Mouse (Mus musculus) layer of hippocampus, postnatal 14 days (tissue): ENCODE measurements around the gene Acox1. TPM values are rescaled to one million over a fixed set of nuclear protein-coding genes. Genes with fewer than 3 reads are reported as not detected.

Source experiments
- DNase-seq, 2 experiments: peaks; one replicate each; pipeline ENCODE4 v3.0.0; 2021 to 2022; ENCODE audit warnings: low spot score in 2 of 2, mixed read lengths in 1 of 2
- total RNA-seq, 2 experiments: library from RNA; stranded (reverse); gene quantifications; 2 replicates each; pipeline ENCODE4 v1.2.3; 2021

Gene Acox1
- total RNA-seq, 2 experiments from 2014 or later = 123 to 125 TPM

DNA sequence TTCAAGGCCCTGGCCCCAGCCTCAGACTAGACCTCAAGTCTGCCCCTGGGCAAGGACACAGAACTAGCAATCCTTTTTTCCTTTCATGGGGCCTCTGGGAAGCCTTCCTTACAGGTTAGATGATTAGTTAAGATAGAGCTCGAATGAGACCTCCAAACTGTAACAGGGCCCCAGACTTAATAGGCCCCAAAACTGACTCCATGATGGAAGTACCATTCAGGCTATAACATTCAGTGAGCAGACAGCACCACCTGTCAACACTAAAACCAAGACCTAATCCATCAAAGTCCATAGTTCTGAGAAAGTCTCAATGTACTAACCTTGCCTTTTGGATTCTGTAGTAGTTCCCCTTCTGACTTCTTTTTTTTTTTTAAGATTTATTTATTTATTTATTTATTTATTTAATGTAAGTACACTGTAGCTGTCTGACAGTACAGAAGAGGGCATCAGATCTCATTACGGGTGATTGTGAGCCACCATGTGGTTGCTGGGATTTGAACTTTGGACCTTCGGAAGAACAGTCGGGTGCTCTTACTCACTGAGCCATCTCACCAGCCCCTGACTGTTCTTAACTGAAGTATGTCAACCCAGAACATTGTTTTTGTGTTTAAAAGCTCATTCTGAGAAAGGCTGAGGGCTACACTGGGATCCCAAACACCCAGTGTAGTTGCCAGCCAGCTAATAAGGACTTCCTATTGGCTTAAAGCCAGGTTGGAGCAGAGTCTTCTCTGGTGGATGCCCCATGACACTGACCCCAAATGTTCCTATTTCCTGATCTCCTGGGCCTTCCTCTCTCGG lies 28.6 kb downstream of the Acox1 start:
- DNase-seq = no peak

DNA sequence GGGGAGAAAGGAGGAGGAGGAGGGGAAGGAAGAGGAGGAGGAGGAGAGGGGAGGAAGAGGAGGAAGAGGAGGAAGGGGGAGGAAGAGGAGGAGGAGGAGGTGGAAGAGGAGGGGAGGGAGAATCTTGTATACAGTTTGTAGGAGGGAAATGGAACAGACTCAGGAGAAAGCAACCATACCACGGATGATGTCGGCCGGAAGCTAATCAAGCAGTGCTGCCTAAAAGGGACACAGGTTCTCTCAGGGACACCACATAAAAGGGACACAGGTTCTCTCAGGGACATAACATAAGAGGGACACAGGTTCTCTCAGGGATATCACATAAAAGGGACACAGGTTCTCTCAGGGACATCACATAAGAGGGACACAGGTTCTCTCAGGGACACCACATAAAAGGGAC lies 29.6 kb downstream of the Acox1 start:
- no peak for DNase-seq

DNA sequence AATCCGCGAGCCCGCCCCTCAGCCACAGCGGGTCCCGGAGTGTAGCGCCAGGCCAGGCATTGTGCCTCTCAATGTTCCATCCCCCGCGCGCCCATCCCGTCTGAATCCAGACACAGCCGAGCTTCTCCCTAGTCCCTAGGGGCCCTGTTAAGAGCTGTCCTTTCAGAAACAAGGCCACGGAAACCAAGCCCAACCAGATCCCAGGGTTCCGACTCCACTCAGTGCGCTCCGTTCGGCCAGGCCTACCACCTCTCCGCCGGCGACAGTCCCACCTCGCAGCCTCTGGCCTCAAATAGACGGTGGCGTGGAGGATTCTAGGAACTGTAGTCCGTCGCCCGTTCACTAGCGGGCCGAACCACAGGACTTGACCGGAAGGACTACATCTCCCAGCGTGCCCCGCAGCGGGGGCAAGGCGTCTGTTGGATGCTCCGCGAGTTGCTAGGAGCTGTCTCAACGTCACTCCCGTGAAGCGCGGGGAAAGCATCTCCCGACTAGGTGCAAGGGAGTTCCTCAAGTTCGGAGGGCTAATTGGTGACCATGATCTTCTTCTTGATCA lies 30.9 kb downstream of the Acox1 start, which contains the start of gene Fbf1:
TSS of gene Fbf1 (minus strand) at position 283 of the 556 bp plus-strand sequence.
- peak; percentile 91 to 98 for DNase-seq

DNA sequence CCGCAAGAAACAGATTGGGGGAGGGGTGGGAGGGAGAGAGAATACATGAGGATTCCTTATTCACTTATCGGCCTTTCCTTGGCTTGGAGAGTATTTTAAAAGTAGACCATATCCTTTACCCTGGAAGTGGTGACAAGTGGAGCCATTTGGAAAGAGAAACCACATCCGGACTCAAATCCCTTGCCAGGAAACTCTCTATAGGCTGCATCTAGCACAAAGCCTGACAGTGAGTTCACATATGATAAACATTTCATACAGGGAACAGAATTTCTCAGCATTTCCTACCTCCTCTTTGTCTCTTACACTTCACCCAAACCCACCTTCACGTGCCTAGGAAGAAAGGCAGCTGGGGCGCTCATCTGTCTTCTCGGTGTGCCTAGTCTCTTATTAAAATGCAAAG lies 31.6 kb downstream of the Acox1 start:
- no peak for DNase-seq

DNA sequence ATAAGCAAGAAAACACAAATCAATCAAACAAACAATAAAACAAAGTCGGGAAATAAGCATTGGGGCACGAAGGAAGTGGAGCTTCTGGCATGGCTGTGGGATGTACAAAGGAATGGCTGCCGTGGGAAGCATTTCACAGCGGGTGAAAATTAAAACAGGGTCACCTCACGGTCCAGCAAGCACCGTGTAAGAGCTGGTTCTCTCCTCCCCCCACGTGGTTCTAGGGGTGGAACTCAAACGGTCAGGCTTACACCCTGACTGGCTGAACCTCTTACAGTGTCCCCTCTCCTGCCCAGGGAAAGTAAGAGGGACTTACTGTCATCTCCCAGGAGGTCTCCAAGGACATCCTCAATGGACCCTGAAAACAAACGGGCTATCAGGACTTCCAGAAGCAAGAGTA lies 35.8 kb downstream of the Acox1 start:
- DNase-seq = no peak

DNA sequence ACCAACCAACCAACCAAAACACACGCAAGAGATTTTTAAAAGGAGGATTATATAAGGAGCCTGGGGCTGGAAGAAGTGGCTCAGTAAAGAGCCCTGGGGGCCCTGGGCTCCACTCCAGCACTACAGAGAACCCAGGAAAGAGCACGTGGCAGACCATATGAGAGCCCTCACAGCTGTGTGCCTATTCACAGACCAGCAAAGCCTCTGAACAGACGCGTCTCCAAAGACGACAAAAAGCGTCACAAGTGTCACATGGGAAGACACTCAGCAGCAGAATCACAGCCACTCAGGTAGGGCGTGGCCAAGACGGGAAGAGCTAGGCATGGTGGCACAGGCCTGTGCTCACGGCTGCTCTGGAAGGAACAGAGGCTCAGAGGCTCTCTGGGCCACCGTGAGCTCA lies 36.7 kb downstream of the Acox1 start:
- peak in 1 of 2 experiments; percentile 53 for DNase-seq

DNA sequence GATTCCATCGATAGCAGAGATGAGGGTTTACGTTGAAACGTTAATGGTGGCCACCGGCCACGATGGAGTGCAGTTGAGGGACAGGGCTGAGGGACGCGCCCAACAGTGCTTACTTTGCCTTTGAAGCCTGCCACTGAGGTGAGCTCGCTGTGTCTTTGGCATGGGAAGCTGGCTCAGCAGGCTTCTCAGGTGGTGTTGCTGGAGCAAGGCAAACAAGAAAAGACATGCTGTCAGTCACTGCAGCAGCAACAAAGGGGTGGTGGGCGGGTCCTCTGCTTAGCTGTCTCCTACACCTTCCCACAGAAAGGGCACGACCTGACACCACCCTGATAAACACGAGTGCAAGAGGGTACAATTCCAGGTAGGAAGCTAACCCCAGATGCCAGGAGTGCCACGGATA lies 37.5 kb downstream of the Acox1 start:
- no peak for DNase-seq

DNA sequence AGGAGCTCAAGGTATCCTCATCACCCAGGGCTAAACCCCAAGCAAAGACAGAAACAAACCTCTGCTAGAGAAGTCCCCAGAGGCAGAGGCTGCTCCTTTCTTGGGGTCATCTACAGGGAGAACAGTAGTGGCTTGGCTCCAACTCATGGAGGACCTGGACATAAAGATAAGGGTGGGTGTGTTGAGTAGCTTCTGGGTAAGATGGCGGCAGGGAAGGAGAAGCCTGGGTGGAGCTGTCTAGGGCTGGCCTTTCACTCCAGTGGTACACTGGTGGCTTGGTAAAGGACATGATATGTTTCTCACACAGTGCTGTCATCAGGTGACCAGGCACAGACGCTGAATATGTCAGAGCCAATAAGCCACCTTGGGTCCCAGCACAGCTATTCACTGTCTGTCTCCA lies 47.9 kb downstream of the Acox1 start:
- DNase-seq = no peak

DNA sequence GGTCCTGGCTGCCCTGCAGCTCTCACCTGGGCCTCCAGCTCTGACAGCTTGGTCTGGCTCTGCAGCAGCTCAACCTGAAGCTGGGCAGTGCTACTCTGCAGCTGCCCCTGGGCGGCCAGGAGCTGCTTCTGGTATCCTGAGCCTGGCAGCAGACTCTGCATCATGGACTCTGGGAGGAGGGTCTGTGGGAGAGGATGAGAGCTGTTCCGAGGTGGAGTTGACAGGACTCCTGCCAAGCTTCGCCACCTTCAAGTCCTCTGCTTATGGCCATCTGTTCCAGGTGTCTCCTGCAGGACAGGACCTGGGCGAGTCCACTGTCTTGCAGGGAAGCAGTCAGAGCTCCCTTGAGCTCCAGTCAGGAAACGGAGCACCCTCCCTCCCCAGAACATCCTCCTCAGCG lies 49.5 kb downstream of the Acox1 start:
- DNase-seq = no peak

DNA sequence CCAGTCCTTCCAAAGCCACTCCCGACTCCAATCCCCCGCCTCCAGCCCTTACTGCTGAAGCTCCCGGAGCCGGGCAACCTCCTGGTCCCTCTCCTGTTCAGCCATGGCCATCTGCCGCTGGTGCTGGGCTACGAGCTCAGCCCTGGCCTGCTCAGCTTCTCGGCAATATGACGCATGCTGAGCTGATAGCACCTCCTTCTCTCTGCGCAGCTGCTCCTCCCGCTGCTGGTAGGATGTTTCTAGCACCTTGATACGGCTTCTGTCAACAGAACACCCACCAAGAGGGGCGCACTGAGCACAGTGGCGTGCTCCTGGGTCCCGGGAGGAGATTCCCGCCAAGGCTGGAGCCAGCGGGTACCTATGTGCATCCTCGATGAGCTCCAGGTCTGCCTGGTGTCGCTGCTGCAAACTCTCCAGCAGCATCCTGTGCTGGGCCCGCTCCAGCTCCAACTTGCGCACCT lies 50.1 kb downstream of the Acox1 start:
- no peak for DNase-seq

DNA sequence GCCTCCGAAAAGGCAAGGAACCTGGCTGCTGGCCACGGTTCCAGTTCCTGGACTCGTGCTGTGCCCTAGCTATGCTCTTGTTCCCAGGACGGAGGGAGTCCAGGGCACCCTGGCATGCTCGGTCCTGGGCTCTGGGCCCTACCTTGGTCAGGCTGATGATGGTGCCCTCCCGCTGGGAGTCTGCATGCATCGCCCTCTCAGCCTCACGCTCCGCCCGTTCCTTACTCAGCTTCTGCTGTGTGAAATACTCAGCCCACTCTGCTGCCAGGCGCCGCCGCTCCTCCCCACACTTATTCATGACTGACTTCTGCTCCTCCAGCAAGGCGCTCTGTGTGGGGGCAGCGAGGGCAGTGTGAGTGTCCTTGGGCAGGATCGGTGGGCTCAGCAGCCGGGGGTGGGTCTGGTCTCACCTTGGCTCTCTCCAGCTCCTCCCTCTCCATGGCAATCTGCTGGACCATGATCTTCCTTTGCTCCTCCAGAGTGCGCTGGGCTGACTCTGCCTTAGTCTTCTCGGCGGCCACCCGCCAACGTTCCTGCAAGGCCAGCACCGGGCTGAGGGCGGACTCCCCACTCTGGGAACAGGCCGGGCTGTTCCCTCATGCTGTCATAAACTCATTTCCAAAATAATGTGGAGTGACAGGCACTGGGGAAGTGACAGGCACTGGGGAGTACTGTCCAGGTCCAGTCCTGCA lies 52.4 kb downstream of the Acox1 start:
- peak; percentile 64 to 66 for DNase-seq

DNA sequence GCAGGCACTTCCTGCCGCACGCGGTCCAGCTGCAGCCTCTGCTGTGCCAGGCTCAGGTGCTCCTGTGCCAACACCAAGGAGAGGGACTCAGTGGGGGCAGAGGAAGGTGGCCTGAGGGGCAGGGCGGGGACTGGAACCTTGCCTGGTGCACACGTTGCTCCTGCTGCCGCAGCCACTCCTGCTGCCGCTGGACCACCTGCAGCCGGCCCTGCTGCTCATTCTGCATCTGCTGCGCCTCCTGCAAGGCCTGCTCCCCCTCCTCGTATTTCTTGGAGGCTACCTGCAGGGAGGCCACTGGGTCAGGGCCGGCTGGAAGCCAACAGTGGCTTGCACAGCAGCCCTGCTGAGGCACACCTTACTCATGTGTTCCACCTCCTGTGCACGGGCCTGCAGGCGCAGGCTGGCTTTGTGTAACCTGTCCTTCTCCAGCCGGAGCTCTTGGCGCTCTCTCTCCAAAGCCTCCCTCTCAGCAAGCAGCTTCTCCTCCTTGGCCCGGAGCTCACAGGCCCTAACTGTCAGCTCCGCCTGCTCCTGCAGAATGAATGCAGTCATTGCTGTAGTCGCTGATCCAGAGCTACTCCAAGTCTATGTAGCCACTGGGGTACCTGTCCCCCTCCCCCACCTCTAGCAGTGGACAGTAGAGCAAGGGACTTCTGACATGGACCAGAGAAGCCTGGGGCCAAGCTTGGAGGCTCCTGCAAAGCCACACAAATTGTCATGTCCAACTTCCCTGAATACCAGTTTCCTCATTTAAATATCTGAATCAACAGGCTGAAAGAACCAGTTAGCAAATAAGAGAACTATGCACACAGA lies 53.2 kb downstream of the Acox1 start:
- no peak for DNase-seq

DNA sequence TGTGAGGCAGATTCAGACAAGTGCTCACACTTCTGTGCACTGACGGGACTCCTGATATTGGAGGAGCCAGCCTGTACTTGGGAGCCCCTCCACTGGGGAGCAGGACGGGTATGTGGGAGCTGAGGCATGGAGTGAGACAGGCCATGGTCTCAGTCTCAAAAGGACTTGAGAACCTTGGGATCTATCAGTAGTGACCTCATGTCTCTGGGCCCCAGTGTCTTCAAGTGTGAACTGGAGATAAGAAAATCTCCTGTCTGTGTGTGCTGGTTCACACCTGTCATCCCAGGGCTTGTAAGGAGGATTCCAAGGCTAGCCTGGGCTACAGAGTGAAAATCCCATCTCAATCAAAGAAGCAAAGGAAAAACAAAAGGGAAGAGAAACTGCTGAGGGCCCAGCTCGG lies 55.4 kb downstream of the Acox1 start:
- no peak for DNase-seq

DNA sequence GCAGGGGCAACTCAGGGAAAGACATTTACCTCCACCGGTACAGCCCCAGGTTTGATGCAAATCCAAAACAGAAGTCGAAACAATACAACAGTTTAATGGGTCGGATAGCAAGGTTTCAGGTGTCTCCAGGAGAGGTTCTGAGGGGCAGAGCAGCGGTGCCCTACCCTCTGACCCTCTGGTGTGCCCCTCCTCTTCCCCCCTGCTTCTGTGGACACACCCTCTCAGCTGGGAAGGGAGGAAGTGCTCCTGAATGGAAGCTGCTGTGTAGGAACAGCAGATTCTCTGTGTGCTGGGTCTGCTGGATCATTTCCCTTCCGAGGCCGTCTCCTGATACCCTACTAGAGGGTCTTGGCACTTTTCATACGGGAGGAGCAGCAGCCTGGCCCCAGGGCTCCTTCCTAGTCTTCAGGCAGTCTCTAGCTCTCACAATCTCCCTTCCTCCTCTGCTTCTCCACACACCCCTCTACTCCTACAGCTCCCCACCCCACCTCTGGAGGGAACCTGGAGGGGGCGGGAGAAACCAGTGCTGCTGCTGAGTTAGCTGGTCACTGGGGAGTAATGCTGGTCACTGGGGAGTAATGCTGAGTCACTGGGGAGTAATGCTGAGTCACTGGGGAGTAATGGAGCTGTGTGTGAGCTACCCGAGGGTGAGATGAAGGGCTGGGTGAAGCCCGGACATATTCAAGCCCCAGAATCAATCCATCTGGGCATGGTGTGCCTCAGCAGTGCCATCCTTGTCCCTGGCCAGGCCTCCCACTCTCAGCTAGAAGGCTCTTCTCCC lies 56.4 kb downstream of the Acox1 start:
- no peak for DNase-seq

DNA sequence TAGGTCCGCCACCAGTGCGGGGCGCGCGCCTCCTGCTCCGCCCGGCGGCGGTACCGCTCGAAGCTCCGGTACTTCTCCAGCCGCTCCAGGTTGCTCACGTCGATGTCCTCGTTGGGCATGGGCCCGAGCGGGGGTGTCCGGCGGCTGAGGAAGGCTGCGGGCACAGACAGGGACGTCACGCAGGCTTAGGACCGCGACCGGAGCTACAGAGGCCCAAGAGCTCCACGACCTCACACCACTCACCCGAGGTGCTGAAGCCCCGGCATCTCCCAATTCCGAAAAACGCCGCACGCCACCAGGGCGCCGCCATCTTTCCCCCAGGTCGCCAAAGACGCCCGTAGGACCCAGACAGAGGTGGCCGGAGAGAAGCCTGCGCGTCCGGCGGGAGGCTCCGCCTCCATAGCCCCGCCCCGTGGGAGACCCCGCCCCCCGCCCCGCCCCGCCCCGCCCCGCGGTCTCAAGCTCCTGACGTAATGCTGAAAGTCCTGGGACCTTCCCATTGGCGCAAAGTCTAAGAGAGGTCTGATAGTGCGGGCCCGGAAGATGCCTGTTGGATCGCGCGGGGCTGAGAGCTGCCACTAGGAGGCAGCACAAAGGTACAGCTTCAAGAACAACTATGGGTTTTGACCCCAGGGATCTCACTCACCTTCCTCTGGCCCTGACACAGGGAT lies 60.2 kb downstream of the Acox1 start, which contains the start of gene Mrpl38:
TSS of gene Mrpl38 (minus strand) at position 401 of the 671 bp plus-strand sequence.
- DNase-seq = peak; percentile 79 to 90

DNA sequence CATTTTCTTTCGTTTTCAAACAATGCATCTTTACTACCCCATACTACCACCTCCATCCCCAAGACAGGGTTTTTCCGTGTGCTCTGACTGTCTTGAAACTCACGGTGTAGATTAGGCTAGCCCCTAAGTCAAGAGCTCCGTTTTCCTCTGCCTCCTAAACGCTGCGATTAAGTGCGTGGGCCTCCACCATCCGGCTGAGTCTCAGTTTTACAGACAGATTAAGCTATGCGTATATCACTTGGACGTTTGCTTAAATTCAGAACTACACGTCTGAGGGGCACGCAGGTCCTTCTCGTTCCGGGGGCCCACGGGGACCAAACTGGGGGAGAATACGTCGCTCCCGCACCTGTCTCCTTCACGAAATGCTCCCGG lies 60.8 kb downstream of the Acox1 start:
- no peak for DNase-seq

DNA sequence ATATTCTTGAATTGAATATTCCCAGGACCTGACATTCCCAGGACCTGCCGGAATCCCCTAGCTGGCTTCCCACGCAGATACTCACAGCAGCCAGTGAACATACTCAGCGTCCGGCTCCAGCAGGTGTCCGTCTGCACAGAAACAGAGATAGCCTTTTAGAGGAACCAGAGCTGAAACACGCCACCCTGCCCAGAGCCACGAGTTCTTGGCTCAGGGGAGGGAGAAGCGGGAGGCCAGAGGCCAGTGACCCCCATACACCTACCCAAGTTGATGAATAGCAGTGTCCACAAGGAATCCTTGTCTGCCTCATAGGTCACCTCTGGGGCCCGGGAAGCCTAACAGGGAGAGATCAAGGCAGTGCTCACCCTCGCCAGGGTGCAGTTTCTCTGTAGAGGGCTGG lies 64.7 kb downstream of the Acox1 start:
- no peak for DNase-seq

DNA sequence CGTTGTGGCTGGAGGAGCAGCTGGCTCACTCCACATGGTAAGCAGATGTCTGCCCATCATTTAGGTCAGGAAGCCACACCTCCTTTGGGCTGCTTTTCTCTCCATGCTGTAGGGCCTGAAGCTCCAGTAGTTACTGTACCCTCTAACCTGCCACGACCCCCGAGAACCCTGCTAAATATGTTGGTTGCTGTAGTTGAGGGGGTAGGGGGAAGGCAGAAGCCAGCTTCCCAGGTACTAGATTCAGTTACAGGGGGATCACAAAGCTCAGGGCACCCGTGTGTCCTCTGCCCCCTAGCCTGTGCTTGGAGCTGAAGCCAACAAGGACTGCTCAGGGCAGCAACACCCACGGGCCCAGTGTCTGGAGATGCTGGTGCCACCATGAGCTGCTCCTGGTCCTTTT lies 65.3 kb downstream of the Acox1 start:
- no peak for DNase-seq

DNA sequence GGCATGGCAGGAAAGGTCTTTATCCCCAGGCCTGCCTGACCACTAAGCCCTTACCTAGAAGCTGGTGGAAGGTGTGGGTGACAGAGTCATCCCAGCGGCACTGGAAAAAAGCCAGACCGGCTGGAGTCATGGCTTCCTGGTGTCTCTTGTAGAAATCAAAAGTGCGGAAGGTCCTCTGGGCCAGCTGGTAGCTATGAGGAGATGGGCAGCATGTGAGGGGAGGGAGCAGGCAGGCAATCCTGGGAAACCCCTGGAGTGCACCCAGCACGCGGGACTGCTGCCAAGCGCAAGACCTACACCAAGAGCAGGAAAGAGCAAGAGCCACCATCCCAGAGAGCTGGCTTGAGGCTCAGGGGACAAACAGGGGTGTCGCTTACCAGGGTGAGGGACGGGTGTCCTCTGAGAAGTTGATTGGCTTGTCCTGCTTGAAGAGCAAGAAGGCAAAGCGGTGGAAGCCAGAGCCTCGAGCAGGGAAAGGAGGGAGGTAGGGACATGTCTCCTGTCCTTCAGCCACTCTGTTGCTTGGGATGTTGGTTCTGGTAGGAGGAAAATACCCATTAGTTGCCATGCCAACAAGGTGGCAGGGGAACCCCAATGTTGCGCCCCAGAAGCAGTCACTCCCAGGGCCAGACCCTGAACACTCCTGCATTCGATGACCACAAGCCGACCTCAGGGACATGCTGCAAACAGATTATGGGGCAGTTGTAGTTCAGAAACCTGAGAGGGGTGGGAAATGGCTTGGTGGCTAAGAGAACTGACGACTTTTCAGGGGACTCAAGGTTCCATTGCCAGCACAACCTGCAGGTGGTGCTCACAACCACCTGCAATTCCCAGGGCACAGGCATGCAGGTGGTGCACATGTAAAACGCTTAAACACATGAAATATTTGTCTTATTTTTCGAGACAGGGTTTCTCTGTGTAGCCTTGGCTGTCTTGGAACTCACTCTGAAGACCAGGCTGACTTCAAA lies 66.2 kb downstream of the Acox1 start:
- no peak for DNase-seq
